Mouse (Mus musculus) embryo, embryonic 11.5 days (tissue): ENCODE measurements around the gene Iqcd.

Experiments
- DNase-seq: peaks from one replicate; pipeline ENCODE4 v3.0.0-alpha.2; 2012; ENCODE audit warnings: low read depth, low spot score

The Iqcd gene

DNA sequence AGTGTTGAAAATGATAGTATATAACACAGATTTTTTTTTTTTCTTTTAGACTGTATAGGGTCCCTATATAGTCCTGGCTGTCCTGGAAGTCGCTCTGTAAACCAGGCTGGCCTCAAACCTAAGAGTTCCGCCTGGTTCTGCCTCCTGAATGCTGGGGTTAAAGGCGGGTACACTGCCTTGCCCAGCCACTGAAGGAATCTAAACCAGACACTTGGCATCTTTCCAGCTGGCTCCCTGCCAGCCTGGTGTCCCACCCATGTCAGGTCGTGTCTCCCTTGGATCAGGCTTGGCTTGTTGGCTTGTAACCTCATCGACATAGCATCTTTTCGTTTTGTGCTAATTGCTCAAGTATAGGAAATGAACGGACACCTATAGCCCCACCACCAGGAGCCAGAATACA, 39.8 kb downstream of the Iqcd start:
- no peak for DNase-seq

DNA sequence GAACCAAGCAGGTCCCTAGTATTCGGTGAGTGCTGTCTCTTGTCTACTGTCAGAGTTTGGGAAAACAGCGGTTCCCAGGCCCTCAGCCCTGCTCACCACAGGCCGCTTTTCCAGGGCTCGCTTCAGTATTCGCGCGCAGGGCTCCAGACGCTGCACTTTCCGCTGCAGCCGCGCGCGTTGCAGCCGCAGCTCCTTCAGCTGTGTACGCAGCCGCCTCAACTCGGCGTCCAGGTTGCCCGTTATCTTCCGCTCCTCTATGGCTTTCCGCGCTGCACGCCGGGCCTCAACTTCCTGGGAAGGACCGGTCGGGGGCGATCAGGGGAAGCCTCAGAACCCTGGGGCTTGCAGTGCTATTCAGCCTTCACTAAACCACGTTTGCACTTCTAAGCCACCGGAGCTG, 42.3 kb downstream of the Iqcd start:
- DNase-seq, result no peak

DNA sequence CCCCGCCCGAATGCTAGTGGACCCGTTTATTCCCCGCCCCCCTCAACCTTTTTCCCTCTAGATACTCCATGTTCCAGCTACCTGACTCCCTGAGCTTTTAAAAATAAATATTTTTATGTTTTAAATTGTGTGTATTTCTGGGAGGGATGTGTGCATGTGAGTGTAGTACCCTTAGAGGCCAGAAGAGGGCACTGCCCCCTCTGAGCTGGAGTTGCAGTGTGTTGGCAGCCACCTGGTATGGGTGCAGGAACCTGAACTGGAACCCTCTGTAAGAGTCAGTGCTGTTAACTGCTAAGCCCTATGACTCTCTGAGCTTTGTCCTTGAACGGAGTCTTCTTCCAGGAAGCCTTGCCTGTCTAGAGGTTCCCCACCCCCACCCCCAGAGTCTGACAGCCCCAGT, 43.1 kb downstream of the Iqcd start:
- DNase-seq, result no peak

DNA sequence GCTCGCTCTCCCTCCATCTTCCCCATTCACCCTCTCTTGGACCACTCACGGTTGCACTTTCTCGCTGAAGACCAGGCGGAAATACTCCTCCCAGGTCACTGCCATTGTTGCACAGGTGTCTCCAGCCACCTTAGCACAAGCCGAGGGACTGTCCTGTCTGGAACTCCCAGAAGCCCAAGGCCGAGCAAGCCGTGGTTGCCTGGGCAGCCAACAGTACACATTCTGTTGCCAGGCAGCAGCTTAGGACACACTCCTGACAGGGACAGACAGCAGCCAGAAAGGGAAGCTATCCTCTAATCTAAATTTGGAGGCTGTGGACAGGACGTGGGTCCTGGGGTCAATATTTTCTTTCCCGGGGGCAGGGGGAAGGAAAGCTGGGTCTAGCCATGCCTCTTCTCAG, 45.3 kb downstream of the Iqcd start, which contains the start of gene Cfap73:
Cfap73 (minus strand) TSS at position 105 of the 400 bp plus-strand sequence.
- no peak for DNase-seq

DNA sequence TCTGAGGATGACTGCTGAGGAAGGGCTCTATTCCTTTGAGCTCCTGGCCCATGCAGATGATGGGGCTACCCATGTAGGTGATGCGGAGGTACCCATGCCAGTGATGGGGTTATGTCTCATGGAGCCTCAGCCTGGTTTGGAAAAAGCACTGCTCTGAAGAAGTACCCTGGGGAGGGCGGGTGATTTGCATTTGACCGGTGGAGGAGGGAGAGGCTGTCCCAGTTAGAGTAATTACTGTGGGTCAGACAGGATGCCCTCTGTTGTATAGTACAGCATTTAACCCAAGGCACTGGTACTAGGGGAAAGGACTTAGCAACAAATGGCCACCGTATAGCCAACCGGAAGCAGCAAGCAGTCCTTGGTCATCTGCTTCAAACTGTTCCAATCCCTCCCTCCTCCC, 46.0 kb downstream of the Iqcd start:
- no peak for DNase-seq

DNA sequence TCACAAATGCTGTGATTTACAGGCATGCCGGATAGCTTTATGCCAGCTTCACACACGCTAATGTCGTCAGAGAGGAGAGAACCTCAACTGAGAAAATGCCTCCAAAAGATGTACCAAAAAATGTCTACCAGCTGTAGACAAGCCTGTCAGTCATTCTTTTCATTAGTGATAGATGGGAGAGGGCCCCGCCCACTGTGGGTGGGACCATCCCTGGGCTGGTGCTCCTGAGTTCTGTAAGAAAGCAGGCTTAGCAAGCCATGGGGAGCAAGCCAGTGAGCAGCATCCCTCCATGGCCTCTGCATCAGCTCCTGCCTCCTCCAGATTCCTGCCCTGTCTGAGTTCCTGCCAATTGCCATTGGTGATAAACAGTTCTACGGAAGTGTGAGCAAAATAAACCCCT, 46.8 kb downstream of the Iqcd start:
- DNase-seq, result no peak

DNA sequence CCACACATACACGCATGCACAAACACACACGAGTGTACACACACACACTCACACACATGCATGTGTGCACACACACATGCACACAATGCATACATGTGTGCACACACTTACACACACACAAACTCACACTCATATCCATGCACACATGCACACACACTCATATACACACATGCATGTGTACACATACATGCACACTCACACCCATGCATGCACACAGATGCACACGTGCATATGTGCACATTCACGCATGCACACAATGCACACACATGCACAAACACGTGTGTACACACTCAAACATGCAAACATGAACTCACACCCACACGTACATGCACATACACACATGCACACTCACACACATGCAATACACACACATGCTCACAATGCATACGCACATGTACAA, 51.3 kb downstream of the Iqcd start:
- no peak for DNase-seq

DNA sequence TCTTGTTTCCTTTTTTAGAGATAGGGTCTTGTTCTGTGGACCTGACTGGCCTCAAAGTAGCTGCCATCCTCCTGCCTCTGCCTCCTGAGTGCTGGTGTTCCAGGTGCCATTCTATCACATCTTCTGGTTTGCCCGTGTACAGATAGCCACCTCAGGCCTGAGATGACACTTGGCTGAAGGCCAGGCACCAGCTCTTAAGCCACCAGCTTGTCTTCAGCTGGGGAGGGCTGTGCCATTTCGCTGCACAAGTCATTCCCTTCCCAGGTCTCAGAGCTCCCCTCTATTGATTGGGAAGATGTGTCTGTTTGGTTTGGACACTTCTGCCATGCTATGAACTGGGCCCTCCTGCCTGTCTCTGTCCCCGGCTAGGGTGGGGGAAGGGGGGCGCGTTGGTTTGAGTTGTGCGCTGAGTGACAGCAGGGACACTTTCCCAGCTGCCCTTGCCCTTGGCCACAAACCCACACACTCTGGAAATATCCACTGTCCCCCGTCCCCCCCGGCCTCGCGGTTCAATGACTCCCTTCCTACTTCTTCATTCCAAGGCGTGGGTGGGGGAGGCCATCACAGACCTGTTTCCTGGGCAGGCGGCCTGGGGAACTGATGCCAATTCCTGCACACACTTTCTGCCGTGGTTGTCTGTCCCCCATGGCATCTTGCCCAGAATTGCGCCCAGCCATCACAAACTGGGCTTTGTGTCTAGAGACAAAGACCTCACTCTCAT, 54.7 kb downstream of the Iqcd start:
- DNase-seq, result no peak

DNA sequence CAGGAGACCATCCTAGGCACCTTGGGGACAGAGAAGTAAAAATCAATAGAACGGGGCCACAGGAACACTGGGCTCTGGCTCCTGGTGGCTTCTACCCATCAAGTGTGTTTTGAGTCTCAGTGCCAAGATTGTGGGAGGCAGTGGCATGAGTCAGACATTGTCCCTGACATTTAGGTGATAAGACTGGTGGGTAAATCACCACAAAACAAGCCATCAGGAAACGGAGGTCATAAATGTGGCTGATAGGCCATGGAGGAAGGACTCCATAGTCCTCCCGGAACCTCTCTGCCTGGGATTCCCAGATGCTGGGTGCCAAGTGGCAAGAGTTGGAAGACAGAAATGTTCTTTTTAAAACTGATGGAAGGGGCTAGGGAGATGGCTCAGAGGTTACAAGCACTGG, 55.4 kb downstream of the Iqcd start:
- no peak for DNase-seq

DNA sequence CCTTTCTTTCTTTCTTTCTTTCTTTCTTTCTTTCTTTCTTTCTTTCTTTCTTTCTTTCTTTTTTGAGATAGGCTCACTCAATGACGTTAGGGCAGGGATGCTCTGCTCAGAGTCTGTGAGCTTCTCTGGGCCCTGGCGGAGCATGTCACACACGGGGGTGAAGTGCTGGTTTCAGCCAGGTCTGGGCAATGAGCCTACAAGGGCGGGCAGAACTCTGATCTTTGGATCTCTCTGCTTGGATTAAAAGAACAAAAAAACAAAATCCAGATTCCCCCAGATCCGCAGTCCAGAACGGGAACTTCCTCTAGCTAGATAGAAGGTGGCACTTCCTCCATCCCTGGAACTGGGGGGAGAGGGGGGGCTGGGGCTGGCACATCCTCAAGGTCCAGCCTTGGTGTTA, 57.0 kb downstream of the Iqcd start:
- DNase-seq, result no peak

DNA sequence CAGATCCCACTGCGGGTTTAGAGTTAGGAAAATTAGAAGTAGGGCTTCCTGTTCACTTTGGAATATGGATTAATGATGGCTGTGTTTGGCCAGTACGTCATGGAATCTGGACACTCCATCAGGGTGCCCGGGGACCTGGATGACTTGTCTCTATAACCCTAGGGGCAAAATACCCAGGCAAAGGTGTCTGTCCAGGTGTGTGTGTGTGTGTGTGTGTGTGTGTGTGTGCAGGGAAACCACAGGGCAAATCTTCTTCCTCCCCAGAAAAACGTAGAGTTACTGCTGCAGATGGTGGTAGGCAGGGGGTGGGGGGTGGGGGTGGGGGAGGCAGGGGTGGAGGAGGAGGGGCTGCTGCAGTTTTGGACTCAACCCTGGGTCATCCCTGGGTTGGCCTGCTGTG, 58.5 kb downstream of the Iqcd start:
- DNase-seq, result no peak

DNA sequence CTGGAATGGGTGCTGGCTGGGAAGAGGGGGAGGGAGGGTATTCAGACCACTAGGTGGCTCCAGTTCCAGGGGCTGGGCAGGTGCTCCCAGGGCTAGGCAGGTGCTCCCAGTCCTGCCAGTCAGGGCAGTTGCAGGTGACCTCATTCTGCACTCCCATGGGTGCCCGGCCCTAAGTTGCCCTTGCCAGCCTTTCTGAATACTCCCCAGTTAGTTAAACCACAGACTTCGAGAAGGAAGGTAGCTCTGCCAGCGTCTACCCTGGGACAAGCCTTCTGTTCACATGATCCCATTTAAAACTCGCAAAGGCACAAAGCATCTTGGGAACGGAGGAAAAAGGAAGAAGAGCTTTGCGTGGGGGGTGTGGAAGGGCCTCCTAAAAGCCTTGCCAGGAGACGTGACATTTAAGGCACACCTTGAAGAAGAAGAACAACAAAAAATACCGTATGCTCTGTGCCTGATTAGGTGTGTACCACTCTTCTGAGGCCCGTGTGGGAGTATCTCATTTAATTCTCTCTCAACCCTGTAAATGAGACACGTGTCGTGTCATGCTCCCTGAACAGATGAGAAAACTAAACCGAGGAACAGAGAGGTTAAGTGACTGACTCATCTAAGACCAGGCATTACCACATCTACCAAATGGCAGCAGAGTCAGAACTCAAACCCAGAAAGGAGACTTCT, 59.1 kb downstream of the Iqcd start:
- no peak for DNase-seq

DNA sequence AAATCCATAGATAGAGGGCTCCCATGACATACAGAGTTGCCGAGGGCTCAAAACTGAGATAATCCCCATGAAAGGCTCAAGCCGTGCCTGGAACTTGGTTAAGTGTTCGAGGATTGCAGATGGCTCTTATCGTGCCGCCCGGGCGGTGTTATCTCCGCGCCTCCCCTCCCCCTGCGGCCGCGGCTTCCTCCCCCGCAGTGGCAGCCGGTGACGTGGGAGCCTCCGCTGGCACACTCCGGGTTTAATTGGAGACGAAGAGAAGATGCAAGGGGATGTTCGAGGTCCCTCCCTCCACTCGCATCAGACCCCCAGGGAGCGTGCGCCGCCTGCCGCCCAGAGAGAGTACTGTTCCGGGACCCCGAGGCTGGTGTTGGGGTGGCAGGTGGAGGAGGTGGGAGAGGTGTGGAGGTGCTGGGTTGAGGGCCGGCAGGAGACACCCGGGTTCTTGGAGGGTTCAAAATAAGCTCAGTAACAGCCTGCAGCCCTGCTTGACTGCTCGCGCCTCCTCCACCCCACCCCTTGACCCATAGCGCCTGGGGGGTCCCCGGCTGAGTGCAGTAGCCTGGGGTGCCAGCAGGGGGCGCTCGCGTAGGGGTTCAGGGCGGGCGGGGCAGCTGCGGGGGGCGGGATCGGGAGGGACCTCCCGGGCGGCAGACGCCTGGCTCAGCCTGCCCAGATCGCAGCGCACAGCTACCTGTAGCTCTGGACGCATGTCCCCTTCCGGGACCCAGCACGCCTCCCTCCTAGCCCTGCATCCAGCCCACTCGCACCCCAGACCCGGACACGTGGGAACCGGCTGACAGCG, 60.0 kb downstream of the Iqcd start, which contains the start of gene Rasal1:
Rasal1 (plus strand) TSS at position 244 of the 805 bp plus-strand sequence.
- no peak for DNase-seq

DNA sequence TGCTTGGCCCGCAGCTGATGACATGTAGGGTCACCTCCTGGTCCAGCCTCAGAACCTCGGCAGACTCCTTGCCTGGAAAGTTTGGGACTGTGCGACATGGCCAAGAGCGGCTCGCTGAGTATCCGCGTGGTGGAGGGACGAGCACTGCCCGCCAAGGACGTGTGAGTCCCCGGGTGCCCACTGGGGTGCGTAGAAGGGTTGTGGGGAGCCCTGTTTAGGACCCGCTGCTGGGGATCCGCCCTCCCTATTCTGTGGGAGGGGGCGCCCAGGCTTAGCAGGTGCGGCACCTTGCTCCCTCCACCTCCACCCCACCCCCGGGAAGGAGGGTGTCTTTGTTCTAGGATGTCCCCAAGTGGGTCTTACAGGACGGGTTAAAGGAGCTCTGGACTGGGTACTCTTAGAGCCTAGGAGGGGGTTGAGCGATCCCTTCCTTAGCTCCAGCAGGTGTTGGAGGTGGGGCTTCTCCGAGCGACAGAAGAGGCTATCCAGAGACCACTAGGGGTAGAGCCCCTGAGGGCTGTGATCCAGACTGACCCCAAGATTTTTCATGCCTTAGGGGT, 60.6 kb downstream of the Iqcd start:
- DNase-seq, result no peak

DNA sequence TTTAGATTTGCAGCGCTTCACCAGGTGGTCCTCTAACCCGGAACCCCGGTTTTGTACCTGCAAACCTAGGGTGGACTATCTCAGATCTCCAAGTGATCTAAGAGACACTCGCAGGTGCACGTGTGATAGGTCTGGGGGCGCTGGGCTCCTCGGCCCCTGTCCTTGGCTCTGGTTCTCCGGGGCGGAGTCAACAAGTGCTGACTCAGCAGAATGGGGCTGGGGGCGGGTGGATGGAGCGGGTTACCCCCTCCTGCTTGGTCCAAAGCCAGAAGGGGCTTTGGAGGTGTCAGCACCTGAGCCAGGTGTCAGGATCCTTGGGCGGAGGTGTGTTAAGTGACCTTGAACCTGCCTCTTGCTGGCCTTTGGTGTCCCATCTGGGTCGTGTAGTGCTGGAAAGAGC, 61.1 kb downstream of the Iqcd start:
- no peak for DNase-seq

DNA sequence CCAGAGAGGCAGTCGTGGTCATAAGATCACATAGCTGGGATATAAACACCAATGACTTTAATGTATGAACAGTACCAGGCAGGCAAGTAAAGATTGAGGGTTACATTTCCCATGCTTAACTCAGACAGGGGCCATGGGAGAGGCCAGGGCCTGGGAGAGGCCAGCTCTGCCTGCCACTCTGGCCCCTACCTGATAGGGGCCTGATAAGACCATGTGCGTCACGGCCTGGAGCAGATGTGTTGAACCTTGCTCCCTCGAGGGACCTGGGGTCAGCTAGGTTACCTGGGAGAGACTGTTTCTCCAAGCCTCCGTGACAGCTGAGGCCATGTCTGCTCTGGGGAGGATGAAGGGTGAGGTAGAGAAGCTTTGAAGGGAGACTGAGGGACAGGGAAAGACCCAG, 62.4 kb downstream of the Iqcd start:
- no peak for DNase-seq

DNA sequence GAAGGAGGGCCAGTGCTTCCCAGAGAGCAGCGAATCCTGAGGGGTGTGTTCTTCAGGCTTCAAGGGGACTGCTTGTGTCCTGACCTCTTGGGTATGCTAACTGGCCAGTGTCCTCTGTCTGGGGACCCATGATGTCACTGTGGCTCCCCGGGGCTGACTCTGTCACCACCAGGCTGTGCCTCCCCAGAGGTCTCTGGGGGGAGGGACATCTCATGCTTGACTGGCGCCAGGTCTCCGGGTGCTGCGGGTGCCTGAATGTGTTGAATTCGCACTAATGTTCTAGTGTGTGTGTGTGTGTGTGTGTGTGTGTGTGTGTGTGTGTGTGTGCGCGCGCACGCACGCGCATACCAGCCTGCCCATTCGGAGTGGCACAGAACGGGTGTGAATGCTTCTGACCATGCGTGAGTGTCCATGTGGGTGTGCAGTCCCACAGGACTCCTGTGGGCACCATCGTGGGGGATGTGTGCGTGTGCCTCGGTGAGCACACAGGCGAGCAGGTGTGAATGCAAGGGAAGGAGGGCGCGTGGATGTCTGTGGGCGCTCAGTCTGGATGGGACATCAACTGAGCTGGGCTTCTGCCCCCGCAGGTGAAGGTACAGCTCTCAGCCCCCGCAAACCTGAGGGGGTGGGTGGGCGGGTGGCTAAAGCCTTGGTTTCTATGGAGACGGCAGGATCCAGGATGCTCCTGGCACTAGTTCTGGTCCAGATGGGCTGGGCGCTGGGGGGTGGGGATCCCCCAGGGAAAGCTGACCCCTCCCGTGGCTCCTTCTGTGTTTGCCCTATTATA, 64.3 kb downstream of the Iqcd start:
- DNase-seq, result no peak

DNA sequence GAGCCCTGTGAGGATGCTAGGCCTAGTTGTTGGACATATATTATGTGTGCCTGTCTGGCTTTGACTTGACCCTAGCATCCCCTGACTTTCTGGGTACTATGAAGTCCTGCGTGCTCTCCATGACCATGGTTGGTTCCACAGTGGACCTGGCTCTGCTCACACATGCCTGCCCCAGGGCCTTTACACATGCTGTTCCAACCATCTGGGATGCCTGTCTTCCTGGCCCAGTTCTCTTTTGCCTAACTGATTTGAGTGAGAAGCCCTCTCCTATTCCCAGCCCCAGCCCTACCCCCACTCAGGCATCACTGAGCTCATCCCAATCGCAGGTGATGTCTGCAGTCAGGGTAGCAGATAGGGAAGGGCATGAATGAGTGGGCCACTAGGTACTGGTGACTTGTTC, 65.1 kb downstream of the Iqcd start:
- DNase-seq, result no peak

DNA sequence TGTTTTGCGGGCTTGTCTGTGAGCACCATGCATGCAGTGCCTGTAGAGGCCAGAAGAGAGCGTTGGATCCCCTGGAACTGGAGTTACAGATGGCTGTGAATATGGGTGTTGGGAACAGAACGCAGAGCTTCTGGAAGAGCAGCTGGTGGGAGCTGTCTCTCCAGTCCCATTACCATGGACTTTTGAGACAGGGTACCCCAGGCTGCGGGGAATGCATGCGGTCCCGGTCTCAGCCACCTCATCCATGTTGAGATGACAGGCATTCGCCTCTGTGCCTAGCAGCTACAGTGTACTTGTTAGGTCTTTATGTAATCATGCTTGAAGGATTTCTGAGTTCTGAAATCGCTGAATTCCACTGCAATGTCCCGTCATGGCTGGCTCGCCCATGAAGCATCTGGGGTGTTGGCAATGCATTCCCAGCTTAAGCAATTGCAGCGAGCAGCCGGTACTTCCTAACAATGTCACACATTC, 67.5 kb downstream of the Iqcd start:
- DNase-seq, result no peak
